Mouse (Mus musculus) liver, embryonic 14.5 days (tissue): ENCODE measurements around the gene Krt84.

Experiments used
- CTCF ChIP-seq: IDR thresholded peaks from 2 replicates; pipeline ENCODE4 v1.5.1; 2016; ENCODE audit warnings: antibody characterized with exemption, low read depth, control low read depth
- EP300 ChIP-seq: IDR thresholded peaks from 2 replicates; pipeline ENCODE4 v1.6.1; 2016; ENCODE audit warnings: antibody characterized with exemption, low read depth

GRCm38 (mm10) chr15:101492718-101493117 lies 39.9 kb downstream of the Krt84 start:
- TF ChIP-seq EP300 (no peak), CTCF (no peak)
